Mouse (Mus musculus) monocyte, adult 5-6 weeks (primary cell): Measurements from ENCODE around the gene Cyp46a1. TPM values are rescaled to one million over a fixed set of nuclear protein-coding genes. Genes with fewer than 3 reads are reported as not detected.
A peak's percentile ranks its signal among the peaks of the same experiment; 100 is the strongest.

Source experiments
- ATAC-seq: fragments of 153-309, 156-312 bp; replicated peaks from 2 replicates; pipeline ENCODE4 v1.8.0; 2017; ENCODE audit warnings: mild to moderate bottlenecking; ENCODE audit not compliant: low TSS enrichment, insufficient number of reproducible peaks, severe bottlenecking, poor library complexity, low FRiP score
- total RNA-seq: library from RNA; stranded (forward); fragments of 200-1000, 200-491, 200-594 nt; gene quantifications from 3 replicates; pipeline ENCODE4 v1.2.3, GENCODE M21; 2017

Gene Cyp46a1
- total RNA-seq, 1 experiment from 2014 or later, result not detected

DNA sequence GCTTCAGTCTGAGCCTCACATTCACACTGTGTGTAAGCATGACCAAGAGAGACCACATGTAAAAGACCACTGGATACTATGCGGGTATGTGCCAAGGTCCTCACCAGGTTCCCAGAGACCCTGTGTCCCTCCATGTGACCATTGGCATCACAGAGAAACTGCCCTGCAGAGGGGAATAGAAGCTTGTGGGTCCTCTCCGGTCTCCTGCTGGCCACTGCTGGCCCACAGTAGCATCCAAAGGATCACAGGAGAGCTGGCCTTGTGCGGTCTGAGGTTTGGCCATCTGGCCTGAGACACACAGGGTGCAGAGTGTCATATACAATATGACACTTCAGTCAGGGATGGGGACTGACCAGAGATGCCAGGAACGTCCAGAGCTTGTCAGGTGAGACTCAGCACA is 24.1 kb upstream of the Cyp46a1 start:
- no peak for ATAC-seq

DNA sequence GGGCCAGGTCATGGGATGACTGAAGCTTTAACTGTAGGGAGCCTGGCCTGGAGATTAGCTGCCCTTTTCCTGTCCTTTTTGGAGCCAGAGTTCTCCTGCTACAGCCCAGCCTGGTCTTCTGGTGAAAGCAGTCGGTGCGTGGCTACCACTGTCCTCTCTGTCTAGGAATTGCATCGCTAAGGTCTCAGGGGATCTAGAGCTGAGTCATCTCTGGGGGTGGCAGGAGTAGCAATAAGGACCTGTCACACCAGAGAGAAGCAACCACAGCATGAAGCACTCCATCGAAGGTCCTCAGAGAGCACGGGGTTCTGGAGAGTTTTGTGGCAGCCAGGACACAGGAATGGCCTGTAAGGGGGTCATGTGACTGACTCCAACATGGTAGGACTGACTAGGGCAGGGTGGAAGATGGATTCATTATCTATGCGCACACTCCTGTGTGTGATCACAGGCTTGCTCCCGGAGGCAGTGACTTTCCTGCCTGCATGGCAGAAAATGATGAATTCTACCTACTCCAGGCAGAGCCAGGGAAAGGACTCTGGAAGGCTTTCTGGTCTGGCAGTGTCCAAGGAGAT is 23.6 kb upstream of the Cyp46a1 start:
- no peak for ATAC-seq

DNA sequence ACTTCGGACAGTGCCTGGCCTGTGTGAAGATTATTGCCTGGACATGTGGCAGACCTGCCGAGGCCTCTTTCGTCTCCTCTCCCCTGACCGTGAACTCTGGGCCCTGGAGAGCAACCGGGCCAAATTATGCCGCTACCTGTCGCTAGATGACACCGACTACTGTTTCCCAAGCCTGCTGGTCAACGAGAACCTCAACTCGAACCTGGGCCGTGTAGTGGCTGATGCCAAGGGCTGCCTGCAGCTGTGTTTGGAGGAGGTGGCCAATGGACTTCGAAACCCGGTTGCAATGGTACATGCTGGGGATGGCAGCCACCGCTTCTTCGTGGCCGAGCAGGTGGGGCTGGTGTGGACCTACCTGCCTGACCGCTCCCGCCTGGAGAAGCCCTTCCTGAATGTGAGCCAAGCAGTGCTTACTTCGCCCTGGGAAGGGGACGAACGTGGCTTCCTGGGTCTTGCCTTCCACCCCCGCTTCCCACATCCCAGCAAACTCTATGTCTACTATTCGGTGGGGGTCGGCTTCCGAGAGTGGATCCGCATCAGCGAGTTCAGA is 22.4 kb upstream of the Cyp46a1 start:
- ATAC-seq, result no peak

DNA sequence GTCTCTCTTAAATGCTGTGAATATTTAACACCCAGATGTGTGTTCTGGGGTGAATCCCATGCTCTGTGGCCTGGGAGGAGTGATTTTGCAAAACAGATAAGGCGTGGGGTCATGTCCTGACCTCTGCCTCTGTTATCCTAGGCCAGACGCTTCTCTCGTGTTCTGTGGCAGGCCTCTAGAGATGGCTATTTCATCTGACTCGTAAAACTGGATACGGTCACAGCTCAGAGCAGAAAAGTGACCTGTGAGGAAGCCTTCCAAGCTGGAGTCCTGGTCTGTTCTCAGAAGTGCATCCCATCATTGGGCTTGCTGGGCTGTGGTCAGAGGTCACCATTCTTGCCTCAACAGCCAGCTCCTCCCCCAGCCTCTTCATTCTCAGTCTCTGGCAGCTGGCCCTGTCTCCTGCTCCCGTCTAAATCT is 21.7 kb upstream of the Cyp46a1 start:
- ATAC-seq, result no peak

DNA sequence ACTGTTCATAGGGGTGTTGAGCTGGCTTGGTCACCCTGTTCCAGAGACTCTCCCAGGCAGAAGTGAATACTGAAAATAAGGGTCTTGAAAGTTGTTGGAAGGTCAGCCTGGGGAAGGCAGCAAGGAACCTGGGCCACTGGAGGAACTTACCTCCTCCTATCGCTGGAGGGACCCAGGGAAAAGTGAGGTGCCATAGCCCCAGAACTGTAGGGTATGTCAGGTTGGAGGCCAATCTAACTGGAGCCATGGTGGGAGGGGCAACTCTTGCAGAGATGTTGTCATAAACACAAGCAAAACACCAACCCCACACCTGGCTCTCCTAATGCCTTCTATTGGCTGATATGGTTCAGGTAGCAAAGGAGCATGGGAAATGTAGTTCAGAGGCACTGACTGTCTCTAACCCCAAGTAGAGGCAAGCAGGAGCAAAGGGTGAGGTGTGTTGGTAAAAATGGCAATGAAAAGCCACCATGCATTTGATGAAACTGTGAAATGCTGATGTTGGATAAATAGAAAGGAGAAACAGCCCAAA is 20.9 kb upstream of the Cyp46a1 start:
- no peak for ATAC-seq

DNA sequence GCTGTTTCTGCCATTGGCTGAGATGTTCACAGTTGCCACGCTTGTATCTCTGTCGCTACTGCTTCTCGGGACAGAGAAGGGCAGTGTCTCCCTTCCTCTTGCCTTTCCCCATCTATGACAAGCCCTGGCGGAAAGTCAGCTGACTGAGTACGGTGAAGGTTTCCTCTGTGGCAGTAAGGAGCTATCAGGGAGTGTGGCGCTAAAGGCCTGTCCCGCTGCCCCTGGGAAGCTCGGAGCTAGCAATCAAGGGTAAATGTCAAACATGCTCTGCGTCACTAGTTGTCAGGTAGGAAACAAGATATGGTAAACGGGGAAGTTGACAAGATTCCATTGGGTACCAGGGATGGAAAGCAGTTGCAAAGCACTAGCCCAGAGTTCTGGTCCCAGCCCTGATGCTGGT is 18.4 kb upstream of the Cyp46a1 start:
- ATAC-seq, result no peak

DNA sequence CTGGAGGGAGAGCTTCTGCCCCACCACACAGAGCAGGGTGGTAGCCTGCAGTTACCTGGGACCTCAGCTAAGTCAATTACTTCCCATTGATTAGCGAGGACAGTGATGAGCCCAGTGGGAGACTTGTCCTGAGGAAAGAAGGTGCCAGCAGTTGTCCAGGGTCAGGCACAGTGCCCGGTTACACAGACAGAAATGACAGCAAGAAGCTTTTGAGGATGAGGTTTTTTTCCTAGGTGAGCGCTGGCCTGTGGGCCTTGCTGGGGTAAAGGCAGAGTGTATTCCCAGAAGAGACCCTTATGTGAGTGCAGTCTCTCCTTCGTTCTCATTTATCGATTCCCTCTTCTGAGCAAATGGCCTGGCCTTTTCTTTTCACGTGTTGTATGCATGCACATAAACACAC is 17.5 kb upstream of the Cyp46a1 start:
- ATAC-seq, result no peak

DNA sequence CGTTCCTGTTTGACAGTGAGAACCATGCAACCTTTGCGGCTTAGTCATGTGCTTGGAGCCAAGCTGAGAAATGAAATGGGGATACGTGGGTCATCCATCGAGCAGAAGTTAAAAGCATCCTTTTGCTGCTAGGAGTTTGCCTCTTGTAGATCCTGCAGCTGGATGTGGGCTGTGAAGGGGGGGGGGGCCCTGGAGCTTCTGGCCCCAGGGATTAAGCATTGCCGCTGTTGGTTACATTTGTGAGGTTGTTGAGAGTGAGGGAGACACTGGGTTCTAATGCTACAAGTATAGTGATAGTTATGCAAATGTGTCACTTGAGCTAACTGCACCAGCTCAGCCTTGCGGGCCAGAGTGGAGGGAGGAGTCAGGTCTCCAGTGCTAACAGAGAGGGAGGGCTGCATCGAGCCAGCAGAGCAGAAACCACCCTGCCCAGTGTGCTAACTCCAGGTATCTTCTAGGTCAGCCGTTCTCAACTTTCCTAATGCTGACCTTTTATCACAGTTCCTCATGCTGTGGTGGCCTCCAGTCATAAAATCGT is 16.9 kb upstream of the Cyp46a1 start:
- no peak for ATAC-seq

DNA sequence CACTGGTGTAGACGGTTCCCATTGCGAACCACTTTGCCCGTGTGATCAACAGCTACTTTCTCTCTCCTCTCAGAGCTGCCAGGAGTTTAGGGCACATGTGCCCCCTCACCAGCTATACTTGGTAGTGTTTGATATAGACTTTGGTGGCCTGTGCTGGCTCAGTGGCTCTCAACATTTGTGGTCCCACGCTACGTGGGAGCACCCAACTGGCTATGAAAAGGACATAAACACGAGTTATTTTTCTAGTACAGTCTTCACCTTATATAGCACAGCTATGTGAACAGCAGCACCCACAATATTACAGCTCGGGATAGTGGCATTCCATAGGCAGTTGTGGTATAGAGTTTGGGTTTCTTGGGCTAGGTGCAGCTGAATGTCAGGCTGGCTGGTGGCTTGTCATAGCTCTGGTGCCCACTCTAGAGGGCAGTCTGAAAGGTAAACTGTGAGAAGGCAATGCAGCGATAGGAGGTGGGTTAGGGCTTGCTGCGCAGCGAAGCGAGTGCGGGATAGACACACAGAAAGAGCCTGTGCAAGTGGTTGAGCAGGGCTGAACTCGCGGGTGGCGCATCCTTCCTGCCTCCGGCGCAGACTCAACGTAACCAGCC is 16.3 kb upstream of the Cyp46a1 start:
- ATAC-seq, result no peak

DNA sequence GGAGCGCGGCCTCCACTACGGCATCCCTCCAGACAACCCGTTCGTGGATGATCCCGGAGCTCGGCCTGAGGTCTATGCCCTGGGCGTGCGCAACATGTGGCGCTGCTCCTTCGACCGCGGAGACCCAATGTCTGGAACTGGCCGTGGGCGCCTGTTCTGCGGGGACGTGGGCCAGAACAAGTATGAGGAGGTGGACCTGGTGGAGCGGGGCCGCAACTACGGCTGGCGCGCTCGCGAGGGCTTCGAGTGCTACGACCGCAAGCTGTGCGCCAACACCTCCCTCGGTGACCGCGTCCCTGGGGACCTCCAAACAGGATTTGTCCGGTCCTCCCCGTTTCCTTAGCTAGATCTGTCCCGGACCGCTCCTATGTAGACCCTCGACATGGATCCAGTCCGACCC is 15.7 kb upstream of the Cyp46a1 start:
- no peak for ATAC-seq

DNA sequence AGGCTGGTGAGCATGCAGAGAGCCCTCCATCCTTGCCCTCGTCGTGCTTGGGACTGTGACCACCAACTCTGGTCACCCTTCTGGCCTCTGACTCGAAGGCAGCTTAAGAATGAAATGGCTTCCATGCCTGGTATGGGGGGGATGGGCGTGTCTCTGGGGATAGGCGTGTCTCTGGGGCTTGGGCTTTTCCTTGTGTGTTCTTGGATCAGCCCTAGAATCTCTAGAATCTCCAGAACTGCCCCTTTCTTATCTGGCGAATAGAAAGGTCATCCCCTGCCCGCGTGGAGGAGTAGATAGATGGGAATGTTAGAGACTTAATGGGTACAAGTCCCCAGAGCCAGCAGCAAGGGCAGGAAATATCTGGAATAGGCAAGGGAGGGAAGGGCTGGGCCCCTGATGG is 14.1 kb upstream of the Cyp46a1 start:
- no peak for ATAC-seq

DNA sequence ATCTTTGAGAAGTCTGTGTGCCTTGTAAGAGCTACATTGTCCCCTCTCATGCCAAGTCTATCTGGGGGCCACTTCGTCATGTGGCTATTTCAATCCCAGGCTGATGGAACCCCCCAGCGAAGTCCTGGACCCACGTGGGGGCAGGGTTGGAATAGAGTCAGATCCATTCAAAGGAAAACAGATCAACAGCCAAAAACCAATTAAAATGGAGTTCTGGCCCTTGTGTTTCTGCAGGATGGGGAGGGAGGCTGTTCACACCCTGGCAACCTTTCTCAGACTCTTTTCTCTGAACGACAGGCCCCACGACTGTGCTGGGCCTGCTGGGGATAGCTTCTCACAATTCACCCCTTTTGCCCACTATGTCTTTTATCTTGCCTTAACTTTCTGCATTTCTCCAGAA is 7.8 kb upstream of the Cyp46a1 start:
- ATAC-seq, result no peak

DNA sequence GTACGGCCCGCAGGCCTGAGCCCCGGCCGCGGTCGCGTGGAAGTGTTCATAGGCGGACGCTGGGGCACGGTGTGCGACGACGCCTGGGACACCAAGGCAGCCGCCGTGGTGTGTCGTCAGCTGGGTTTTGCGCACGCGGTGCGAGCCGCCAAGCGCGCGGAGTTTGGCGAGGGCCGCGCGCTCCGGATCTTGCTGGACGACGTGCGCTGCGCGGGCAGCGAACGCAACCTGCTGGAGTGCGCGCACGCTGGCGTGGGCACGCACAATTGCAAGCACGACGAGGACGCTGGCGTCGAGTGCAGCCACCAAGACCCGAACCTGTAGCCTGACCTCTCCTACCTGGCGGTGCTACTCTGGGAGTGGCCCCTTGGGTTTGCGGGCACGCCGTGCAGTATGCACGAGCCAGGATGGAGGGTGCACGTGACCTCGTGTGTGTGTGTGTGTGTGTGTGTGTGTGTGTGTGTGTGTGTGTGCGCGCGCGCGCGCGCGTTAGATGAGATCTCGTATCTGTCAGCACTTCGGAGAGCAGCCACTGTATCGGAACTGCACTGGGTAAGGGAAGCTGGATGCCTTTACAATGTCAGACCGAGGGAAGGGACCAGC is 6.2 kb upstream of the Cyp46a1 start:
- ATAC-seq, result no peak

DNA sequence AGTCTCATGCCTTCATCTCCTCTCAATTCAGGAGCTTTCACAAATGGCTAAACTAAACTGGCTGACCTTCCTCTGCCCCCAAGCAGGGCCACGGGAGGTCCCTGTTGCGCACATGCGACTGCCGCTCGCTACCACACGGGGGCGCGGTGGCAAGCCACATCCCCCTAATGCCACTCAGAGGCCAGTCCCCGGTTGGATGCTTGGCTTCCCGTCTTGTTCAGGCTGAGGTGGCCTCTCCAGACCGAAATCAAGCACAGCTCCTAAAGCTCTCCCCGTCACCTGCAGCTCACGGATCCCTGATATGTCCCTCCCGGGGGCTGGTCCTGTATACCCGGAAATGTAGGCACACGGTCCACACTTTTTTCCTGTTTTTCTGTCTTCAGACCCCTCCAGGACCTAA is 1.1 kb upstream of the Cyp46a1 start:
- 0 out of 2 replicates have a peak, but pooled peaks have one; percentile 24 for ATAC-seq

DNA sequence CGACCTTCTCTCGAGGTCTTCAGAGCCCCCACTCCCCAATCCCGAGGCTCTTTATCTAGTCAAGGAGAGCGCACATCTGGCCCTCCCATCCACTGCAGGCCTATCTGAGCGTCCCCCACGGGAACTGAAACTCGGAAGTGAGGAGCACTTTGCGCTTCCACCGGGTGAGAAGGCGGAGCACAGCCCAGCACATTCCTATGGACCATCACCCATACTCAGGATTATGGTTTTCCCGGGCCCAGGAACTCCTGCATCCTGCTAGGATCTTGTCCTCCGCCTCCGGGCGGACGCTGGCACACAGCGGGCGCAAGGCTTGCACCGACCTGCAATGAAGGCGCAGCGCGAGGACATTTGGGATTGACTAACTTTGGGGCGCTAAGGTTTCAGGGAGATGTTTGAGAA is 699 bp upstream of the Cyp46a1 start:
- no peak for ATAC-seq

DNA sequence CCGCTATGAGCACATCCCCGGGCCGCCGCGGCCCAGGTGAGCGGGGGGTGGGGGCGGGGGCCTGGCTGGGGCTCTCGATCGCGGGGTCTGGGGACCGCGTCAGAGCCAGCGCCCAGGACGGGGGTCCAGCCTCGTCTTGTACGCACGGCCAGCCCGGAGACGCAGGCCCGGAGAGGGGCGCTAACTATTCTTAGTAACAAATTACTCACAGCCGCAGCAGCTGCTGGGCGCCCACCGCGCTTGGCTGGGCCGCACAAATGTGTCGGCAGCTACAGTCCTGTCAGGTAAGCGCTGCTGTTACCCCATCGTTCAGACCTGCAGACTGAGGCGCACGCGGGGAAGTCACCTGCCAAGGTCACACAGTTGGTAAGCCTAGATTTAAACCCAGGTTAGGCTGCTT is 348 bp downstream of the Cyp46a1 start:
- ATAC-seq, result no peak

DNA sequence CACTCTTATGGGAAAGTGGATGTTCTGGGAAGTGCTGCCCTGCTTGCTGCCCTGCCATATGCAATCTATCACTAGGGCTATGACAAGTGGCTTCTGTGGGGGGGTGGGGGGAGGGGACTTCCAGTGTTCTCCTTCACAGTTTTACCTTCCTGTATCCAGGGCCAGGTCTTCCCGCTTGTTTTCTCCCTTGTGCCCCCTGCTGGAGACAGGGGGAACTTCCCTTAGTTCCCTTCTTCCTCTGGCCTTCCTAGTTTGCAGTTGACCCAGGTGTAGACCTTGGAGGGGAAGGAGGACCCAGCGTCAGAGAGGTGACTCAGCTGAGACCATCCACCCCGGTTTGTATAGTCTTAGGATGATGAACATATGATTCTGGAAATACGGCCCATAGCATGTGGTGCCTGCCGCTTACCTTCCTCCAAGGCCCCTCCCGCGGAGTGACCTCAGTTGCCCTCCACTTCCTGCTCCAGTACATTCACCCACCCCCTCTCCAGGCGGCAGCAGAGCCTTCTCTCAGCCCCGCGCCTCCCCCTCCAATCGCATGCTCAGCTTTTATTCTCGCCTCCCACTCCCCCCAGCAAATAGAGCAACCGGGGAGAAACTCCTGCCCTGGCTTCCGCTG is 4.5 kb downstream of the Cyp46a1 start:
- no peak for ATAC-seq

DNA sequence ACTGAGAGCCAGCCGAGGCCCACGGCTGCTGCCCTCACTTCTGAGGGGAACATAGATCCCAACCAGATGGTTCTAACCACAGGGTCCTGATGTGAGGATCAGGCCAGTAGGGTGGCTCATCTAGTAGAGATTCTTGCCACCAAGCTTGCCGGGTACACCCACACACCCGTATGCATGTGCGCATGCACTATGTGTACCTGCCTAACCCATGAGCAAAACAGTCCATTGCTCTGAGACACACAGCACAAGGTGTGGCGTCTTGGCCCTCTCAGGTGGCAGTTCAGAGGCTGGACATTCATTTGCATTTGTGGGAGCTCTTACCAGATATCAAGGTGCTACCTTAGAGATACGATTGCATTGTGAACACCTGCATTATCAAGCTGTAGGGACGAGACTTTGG is 14.0 kb downstream of the Cyp46a1 start:
- ATAC-seq, result no peak

DNA sequence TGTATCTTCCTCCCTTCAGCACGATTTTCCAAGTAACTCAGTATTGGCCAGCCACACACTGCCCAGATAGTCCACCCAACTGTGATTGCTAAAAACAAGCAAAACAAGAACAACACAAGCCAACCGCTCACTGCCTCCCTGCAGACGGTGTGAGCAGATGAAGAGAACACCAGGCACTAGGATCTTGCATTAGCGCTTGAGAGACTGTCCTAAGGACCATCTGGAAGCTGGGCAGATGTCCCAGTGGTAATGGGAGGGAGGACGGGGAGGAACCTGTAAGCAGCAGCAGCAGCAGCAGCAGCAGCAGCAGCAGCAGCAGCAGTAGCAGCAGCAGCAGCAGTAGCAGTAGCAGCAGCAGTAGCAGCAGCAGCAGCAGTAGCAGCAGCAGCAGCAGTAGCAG is 14.8 kb downstream of the Cyp46a1 start:
- no peak for ATAC-seq
